Mouse (Mus musculus): ENCODE data around the gene Slc2a12.

GRCm38 (mm10) chr10:22601046-22601445, 43.8 kb upstream of the Slc2a12 start:
- no peak for TF ChIP-seq CTCF (IDR thresholded peaks at IDR 0.05; ENCODE audit: extremely low read depth, insufficient read depth, insufficient read length, insufficient replicate concordance)
- TF ChIP-seq POLR2A (IDR thresholded peaks at IDR 0.05; ENCODE audit: low read depth, low read length) = no peak

Measured in spleen, adult 2 months (tissue).